Mouse (Mus musculus): Measurements from ENCODE around the gene Slc7a5. TPM values are rescaled to one million over a fixed set of nuclear protein-coding genes. Genes with fewer than 3 reads are reported as not detected.

Gene Slc7a5
- polyA plus RNA-seq, 1 experiment from 2014 or later: 34.7 TPM

DNA sequence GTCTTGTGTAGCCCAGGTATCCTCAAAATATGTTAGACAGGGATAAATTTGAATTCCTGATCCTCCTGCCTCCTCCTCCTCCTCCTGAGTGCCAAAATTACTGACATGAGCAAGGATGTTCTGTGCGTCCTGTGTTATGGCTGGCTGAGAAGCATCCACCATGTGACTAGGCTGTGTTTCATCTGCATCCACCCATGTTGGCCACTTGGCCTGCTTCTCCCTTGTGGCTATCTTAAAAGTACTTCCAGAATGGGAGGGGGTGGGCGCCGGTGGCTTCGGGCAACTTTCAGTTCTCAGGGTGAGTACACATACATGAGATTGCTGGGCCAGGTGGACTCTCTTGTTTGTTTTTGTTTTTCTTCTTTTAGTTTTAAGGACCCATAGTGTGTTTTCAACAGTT lies 11.7 kb upstream of the Slc7a5 start:
- H3K4me1 ChIP-seq: peaks cover 6% of the 10 kb centered on the region; the same call in 1 of the 2 replicates
- H3K9me3 ChIP-seq: no peaks in the 10 kb centered on the region
- WGBS: 89% methylated on average over 4 of the region's 4 CpGs
- ATAC-seq (ENCODE audit: low FRiP score): no peak
- 0 out of 2 replicates have a peak, but pooled peaks cover 3% of the 10 kb centered on the region for H3K27me3 ChIP-seq
- H3K4me3 ChIP-seq (replicated peaks): no peak overlapping the region
- H3K27ac ChIP-seq: no peak overlapping the region
- no peak overlapping the region for H3K9ac ChIP-seq
- no peak overlapping the region for H3K4me2 ChIP-seq
- no peaks in the 10 kb centered on the region for H3K36me3 ChIP-seq (replicated peaks)

DNA sequence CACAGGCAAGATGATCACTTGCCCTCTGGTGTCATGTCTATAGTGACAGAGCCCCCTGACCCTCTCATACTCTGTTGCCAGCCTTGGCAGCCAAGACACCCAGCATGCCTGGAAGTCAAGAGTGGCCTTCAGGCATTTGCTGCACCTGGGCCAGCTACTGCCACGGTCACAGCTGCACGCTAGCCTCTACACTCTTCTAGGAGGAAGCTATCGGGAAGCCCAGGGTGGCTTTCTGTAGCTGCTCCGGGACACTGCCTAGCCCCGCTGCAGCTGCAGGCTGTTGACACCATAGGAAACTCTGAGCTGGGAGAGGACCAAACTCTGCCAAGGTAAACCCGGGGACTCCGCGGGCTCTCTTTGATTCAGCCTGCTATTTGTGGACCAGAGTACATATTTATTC lies 5.9 kb upstream of the Slc7a5 start:
- no peaks in the 10 kb centered on the region for H3K9me3 ChIP-seq
- peaks cover 13% of the 10 kb centered on the region for H3K27me3 ChIP-seq
- no peak overlapping the region for H3K9ac ChIP-seq
- 83% methylated on average over 8 of the region's 8 CpGs for WGBS
- H3K4me1 ChIP-seq: 0 out of 2 replicates have a peak, but pooled peaks cover 3% of the 10 kb centered on the region
- no peak overlapping the region for H3K4me2 ChIP-seq
- H3K27ac ChIP-seq: no peak overlapping the region
- ATAC-seq (ENCODE audit: low FRiP score): no peak
- H3K4me3 ChIP-seq (replicated peaks): no peak overlapping the region
- no peaks in the 10 kb centered on the region for H3K36me3 ChIP-seq (replicated peaks)

DNA sequence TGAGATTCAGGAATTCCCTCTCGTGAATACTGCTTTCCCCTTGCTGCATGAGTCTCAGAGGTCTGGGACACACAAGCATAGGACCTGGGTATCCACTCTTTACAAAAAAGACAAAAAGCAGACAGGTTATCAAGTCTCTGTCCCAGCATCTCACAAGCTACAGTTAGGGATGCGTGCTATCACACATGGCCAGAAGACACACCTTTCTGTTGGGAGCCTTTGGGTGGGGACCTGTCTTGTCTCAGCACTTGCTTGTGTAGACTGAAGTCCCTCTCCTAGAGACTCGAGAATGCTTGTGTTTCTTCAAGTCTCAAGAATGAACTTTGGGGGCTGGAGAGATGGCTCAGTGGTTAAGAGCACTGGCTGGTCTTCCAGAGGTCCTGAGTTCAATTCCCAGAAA lies 5.3 kb upstream of the Slc7a5 start:
- Histone ChIP-seq H3K4me1 (peaks cover 9% of the 10 kb centered on the region), H3K4me3 (replicated peaks) (no peak overlapping the region), H3K4me2 (no peak overlapping the region), H3K36me3 (replicated peaks) (no peaks in the 10 kb centered on the region), H3K27me3 (peaks cover 16% of the 10 kb centered on the region), H3K9me3 (no peaks in the 10 kb centered on the region), H3K9ac (no peak overlapping the region), H3K27ac (no peak overlapping the region)
- 73% methylated on average over 3 of the region's 3 CpGs for WGBS
- no peak for ATAC-seq (ENCODE audit: low FRiP score)

DNA sequence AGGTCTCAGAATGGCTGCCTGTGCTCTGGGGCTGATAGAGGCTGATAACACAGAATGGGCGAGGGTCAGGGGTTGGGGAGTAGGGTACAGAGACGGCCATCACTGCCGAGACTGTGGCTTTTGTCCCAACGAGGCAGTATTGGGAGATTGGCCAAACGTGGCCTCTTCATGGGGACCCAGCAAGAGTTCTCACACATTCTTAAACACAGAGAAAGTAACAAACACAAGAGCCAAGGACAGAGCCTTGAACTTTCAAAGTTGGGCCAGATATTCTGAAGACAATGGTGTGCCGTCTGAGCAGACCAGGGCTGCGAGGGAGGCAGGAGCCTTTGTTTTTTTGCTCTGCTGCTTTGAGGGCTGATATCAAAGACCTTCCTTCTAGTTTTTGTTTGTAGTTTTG lies 4.5 kb upstream of the Slc7a5 start:
- H3K4me1 ChIP-seq: peaks cover 11% of the 10 kb centered on the region
- H3K36me3 ChIP-seq (replicated peaks): no peaks in the 10 kb centered on the region
- ATAC-seq (ENCODE audit: low FRiP score): no peak
- WGBS: 63% methylated on average over 7 of the region's 7 CpGs
- H3K27me3 ChIP-seq: peaks cover 16% of the 10 kb centered on the region
- H3K4me2 ChIP-seq: no peak overlapping the region
- H3K27ac ChIP-seq: no peak overlapping the region
- no peak overlapping the region for H3K9ac ChIP-seq
- no peak overlapping the region for H3K4me3 ChIP-seq (replicated peaks)
- no peaks in the 10 kb centered on the region for H3K9me3 ChIP-seq

DNA sequence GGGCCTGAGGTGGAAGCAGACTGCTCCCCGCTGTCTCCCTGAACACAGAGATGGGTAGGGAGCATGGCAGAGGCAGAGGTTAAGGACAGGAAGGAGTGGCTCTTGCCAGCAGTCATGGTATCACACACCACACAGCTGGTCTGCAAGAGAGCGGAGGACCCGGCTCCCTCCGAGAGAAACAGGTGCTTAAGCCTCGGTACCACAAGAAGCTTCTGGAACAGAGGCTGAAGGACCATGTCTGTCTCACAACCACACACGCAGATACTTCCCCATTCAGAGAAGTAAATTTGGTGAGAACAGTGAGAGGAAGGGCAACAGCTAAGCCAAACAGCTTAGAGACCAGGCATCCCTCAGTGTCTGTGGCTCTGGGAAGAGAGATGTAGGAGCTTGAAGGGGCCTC lies 3.9 kb upstream of the Slc7a5 start:
- no peaks in the 10 kb centered on the region for H3K36me3 ChIP-seq (replicated peaks)
- peaks cover 16% of the 10 kb centered on the region for H3K27me3 ChIP-seq
- no peak overlapping the region for H3K27ac ChIP-seq
- peaks cover 14% of the 10 kb centered on the region for H3K4me1 ChIP-seq
- no peaks in the 10 kb centered on the region for H3K9me3 ChIP-seq
- no peak overlapping the region for H3K4me3 ChIP-seq (replicated peaks)
- H3K9ac ChIP-seq: no peak overlapping the region
- no peak for ATAC-seq (ENCODE audit: low FRiP score)
- no peak overlapping the region for H3K4me2 ChIP-seq
- 91% methylated on average over 6 of the region's 6 CpGs for WGBS

DNA sequence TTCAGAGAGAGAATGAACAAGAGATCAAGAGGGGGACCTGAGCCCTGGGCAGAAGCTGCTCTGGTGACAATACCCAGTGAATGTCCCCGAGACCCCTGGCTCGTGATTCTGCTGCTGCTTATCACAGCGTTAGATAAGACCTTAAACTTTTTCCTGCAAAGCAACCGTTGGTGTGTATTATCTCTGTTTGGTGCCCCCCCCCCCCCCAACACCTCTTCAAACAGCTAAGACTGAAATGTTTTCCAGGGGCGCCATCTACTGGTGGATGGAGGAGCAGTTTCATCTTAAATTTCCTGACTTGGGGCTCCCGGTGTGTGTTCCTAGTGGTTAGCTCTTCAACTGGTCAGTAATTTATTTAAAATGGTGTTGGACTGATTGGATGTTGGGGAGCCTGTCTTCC lies 2.2 kb upstream of the Slc7a5 start:
- Histone ChIP-seq H3K4me1 (peaks cover 31% of the 10 kb centered on the region), H3K27me3 (peaks cover 15% of the 10 kb centered on the region), H3K9ac (no peak overlapping the region), H3K36me3 (replicated peaks) (no peaks in the 10 kb centered on the region), H3K4me3 (replicated peaks) (no peak overlapping the region), H3K27ac (no peak overlapping the region), H3K9me3 (no peaks in the 10 kb centered on the region), H3K4me2 (no peak overlapping the region)
- 5% methylated on average over 6 of the region's 6 CpGs for WGBS
- no peak for ATAC-seq (ENCODE audit: low FRiP score)

DNA sequence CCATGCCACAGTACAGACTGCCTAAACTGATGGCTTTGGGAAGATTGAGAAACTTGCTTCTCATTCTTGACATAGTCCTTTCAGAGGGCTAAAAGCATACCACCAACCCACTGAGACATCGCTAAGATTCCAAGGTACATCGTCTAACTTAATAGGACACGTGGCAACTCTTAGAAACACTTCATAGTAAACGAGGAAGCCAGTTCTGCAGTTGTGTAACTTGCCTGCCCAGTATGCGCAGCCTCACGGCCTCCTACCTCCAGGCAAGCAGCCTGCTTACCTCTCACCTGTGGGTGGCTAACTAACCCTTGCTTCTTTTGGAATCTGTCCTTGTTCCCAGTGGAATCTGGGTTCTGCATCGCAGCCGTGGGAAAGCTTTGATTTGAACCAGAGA lies 1.7 kb upstream of the Slc7a5 start:
- Histone ChIP-seq H3K9ac (no peak overlapping the region), H3K4me3 (replicated peaks) (no peak overlapping the region), H3K9me3 (no peaks in the 10 kb centered on the region), H3K27ac (no peak overlapping the region), H3K36me3 (replicated peaks) (no peaks in the 10 kb centered on the region), H3K4me1 (peaks cover 35% of the 10 kb centered on the region), H3K27me3 (peaks cover 13% of the 10 kb centered on the region), H3K4me2 (no peak overlapping the region)
- 70% methylated on average over 8 of the region's 8 CpGs for WGBS
- ATAC-seq (ENCODE audit: low FRiP score): no peak

DNA sequence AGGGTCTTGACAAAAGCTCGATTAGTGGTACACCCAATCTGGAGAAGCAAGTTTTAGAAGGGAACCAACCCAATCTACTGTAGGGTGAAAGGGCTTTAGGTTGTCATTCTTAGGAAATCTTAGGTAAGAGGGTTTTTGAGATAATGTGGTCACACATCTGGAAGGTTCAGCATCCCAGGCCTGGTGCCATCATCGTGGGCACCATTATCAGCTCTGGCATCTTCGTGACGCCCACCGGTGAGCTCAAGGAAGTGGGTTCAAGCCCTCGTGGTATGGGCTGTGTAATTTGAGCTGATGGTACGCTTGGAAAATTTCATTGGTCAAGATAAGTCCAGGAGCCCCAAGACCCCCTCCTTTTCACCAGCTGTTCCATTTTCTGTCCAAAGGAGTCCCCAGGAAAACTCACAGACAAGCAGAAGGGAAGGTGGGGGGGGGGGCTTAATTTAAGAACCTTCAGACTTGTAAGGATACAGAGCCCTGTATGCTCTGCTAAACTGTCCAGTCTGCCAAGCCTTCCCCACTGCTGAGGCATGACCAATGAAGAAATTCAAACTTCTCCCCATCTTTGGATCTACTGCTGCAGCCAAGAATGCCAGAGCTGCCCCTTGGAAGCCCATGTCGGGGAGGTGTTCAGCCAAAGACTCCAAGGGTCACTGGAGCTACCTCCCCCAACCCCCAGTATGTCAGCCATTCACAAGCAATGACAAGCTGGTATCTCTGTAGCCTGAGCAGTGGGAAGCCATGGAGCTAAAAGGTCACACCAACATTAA lies 1.1 kb upstream of the Slc7a5 start:
- H3K4me3 ChIP-seq (replicated peaks): no peak overlapping the region
- H3K4me2 ChIP-seq: peak overlapping the region; percentile 84
- H3K27ac ChIP-seq: no peak overlapping the region
- H3K4me1 ChIP-seq: peaks cover 39% of the 10 kb centered on the region
- ATAC-seq (ENCODE audit: low FRiP score): no peak
- no peaks in the 10 kb centered on the region for H3K9me3 ChIP-seq
- H3K27me3 ChIP-seq: peaks cover 13% of the 10 kb centered on the region
- H3K9ac ChIP-seq: no peak overlapping the region
- WGBS: 65% methylated on average over 8 of the region's 8 CpGs
- H3K36me3 ChIP-seq (replicated peaks): no peaks in the 10 kb centered on the region

DNA sequence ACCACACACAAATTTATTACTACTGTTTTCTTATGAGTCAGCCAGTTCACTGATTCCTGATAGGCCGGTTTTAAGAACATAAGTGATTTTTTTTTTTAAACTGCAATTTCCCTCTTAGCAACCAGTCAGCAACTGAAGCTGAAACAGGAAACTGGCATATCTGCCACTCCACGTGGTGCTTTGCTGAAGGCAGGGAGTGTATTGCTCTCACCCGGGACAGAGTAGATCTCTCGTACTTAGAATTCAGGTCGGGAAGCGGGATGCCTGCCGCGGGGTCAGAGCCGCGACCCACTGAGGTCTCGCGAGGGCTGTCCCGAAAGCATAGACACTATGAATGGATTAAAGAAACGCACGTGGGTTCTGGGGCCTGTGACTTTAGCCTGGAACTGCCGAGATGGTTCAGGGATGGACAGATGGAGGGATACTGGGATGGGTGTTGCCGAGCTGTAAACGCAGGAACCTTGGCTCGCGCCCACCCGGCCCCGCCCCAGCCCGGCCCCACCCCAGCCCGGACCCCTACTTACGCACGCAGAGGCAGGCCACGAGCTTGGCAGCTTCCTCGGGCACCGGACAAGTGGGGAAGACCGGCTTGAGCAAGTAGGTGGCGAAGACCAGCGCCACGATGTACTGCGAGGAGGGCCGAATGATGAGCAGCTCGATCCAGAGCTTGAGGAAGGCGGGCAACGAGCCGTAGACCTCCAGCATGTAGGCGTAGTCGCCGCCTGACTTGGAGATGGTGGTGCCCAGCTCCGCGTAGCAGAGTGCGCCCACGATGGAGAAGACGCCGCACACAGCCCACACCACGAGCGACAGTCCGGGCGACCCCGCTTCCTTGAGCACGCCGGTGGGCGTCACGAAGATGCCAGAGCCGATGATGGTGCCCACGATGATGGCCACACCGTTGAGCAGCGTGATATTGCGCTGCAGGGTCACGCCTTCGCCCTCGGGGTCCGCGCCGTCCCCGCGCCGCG lies 667 bp downstream of the Slc7a5 start:
- peak overlapping the region; percentile 73 for H3K4me3 ChIP-seq (replicated peaks)
- ATAC-seq (ENCODE audit: low FRiP score): peak; percentile 59
- under 1% methylated on average over 64 of the region's 72 CpGs for WGBS

DNA sequence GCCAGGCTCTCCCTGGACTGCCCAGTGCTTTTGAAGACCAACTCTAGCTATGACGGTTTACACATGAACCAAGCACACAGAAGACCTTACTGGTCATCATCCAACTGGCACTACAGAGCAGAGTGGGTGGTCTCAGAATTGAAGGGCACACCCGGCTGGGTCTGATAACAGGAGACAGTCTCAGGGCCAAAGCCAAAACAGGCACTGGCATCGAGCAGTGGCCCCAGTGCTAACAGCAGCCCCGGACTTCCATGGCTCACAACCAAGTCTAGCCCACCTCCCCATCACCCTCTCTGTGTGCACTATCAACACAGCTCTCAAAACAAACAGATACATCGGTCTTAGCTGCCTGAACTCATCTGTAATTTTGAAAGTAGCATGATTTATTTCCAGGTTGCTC lies 1.6 kb downstream of the Slc7a5 start:
- 34% methylated on average over 5 of the region's 5 CpGs for WGBS
- no peaks in the 10 kb centered on the region for H3K36me3 ChIP-seq (replicated peaks)
- ATAC-seq (ENCODE audit: low FRiP score): no peak
- H3K9me3 ChIP-seq: no peaks in the 10 kb centered on the region
- H3K4me1 ChIP-seq: peaks cover 47% of the 10 kb centered on the region
- H3K27me3 ChIP-seq: peaks cover 13% of the 10 kb centered on the region
- H3K4me3 ChIP-seq (replicated peaks): peak overlapping the region; percentile 73
- peak overlapping the region; percentile 84 for H3K4me2 ChIP-seq
- H3K9ac ChIP-seq: peak overlapping the region; percentile 70
- no peak overlapping the region for H3K27ac ChIP-seq

More for the DNA sequence above, 667 bp downstream of the Slc7a5 start:
- Histone ChIP-seq H3K9ac (peak overlapping the region; percentile 70), H3K27me3 (peaks cover 13% of the 10 kb centered on the region), H3K4me2 (peak overlapping the region; percentile 84), H3K9me3 (no peaks in the 10 kb centered on the region), H3K4me1 (peaks cover 42% of the 10 kb centered on the region), H3K36me3 (replicated peaks) (no peaks in the 10 kb centered on the region), H3K27ac (peak overlapping the region; percentile 42; the same call in 1 of the 2 replicates)

DNA sequence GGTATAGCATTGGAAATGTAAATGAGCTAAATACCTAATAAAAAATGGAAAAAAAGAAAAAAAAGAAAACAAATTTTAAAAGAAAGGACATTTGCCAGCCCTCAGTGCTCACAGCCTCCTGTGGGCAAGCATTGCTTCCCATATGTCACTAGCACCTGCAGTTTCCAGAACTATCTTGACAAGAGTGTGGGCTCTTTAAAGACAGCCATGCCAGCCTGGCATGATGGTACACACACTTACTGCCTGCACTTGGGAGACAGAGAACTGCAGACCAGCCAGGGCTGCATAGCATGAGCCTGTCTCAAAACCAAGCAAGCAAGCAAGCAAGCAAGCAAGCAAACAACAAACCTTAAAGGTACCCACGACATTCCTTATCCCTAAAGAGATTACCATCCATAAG lies 2.1 kb downstream of the Slc7a5 start:
- peak overlapping the region; percentile 84 for H3K4me2 ChIP-seq
- no peaks in the 10 kb centered on the region for H3K36me3 ChIP-seq (replicated peaks)
- H3K4me3 ChIP-seq (replicated peaks): peak overlapping the region; percentile 73
- peaks cover 47% of the 10 kb centered on the region for H3K4me1 ChIP-seq
- 64% methylated on average over 1 of the region's 1 CpGs for WGBS
- no peak overlapping the region for H3K27ac ChIP-seq
- ATAC-seq (ENCODE audit: low FRiP score): no peak
- peaks cover 13% of the 10 kb centered on the region for H3K27me3 ChIP-seq
- no peak overlapping the region for H3K9ac ChIP-seq
- H3K9me3 ChIP-seq: no peaks in the 10 kb centered on the region

DNA sequence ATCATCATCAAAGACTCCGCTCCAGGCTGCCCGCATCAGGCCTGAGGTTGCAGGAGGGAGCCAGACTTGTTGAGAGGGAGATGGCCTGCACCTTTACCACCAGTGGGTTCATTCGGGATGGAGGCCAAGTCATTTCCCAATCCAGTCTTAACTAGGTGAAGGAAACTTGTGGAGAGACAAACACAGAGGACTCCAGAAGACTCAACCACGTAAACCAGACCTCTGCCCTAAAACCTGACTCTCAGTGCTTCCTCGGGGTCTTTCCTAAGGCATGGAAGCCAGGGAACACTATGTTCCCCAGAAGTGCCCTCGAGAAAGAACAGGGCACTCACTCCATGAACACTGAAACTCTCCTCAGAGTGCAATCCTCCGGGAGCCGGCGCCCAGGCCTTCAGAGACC lies 2.5 kb downstream of the Slc7a5 start:
- 82% methylated on average over 9 of the region's 9 CpGs for WGBS
- no peaks in the 10 kb centered on the region for H3K36me3 ChIP-seq (replicated peaks)
- ATAC-seq (ENCODE audit: low FRiP score): no peak
- H3K4me3 ChIP-seq (replicated peaks): peak overlapping the region; percentile 13; the same call in 1 of the 2 replicates
- H3K4me2 ChIP-seq: peak overlapping the region; percentile 84
- H3K4me1 ChIP-seq: peaks cover 47% of the 10 kb centered on the region
- no peak overlapping the region for H3K9ac ChIP-seq
- no peak overlapping the region for H3K27ac ChIP-seq
- peaks cover 13% of the 10 kb centered on the region for H3K27me3 ChIP-seq
- H3K9me3 ChIP-seq: no peaks in the 10 kb centered on the region
